In the genomic region with DNA sequence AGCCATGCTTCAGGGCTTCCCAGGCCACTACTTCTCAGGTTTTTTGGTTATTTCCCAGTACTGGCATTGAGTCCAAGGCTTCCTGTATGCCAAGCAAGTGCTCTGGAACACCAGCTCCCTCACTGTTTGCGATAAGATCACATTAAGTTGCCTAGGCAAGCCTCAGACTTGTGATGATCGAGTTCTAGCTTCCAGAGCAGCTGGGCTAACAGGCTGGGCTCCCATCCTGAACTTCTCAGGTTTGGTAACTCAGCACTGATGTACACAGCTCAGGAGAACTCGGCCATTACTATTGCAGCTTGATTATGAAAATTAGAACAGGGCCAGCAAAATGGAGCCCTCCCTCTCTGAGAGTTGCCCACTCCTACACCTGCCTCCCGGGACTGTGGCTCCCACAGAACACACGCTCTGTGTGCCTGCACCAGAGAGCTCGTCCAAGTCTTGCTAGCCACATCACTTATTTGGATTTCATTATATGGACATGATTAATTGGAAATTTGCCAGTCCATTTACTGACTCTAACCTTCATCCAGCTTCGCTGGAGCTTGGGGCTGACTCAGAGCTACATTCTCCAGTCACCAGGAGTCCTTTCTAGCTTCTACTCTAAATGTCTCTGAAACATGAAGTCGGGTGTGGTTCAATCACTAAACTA, we compare ENCODE assay signal across 15 mouse cellular contexts. TPM values are rescaled to one million over a fixed set of nuclear protein-coding genes. Genes with fewer than 3 reads are reported as not detected.
DNase-seq lines count a peak whose midpoint lies in the region; ATAC-seq and TF ChIP-seq lines count a peak whose summit lies in the region.
"Had no signal": no experiment of that assay in that cellular context is flagged by ENCODE, and none has a peak within 500 bp of the region (broad histone marks: within the 10 kb centered on the region; RNA-seq: fewer than 3 reads in every experiment).

No protein-coding gene starts in this region.

- peaks cover 21% of the 10 kb centered on the region for H3K4me1 ChIP-seq in forebrain, embryonic 13.5 days
- H3K4me1 ChIP-seq in forebrain, embryonic 15.5 days: peaks cover 29% of the 10 kb centered on the region
- H3K4me1 ChIP-seq in kidney, adult 2 months (ENCODE audit: control insufficient read depth, insufficient read depth, low read length): peaks cover 24% of the 10 kb centered on the region; the same call in 1 of the 2 replicates
- peaks cover 4% of the 10 kb centered on the region; the same call in 1 of the 2 replicates for H3K4me1 ChIP-seq in intestine, embryonic 16.5 days (ENCODE audit: control insufficient read depth, insufficient read depth, low read length)

- peak overlapping the region; percentile 35; the same call in 1 of the 2 replicates for H3K27ac ChIP-seq in forebrain, embryonic 13.5 days
- H3K27ac ChIP-seq in forebrain, embryonic 15.5 days (replicated peaks): no peak overlapping the region
- H3K27ac ChIP-seq in kidney, adult 2 months (ENCODE audit: insufficient read depth, low read depth, low read length): no peak overlapping the region
- H3K27ac ChIP-seq in intestine, embryonic 16.5 days (ENCODE audit: low read length): no peak overlapping the region

- no peaks in the 10 kb centered on the region for H3K27me3 ChIP-seq in forebrain, embryonic 13.5 days
- no peaks in the 10 kb centered on the region for H3K27me3 ChIP-seq in forebrain, embryonic 15.5 days
- H3K27me3 ChIP-seq in kidney, adult 2 months (replicated peaks; ENCODE audit: control insufficient read depth, insufficient read depth, low read length): no peaks in the 10 kb centered on the region
- no peaks in the 10 kb centered on the region for H3K27me3 ChIP-seq in intestine, embryonic 16.5 days (replicated peaks; ENCODE audit: control insufficient read depth, insufficient read depth, low read length)
- H3K27me3 ChIP-seq: heart, embryonic 12.5 days had no signal

- no peaks in the 10 kb centered on the region for H3K36me3 ChIP-seq in forebrain, embryonic 13.5 days (ENCODE audit: poor library complexity, severe bottlenecking)
- no peaks in the 10 kb centered on the region for H3K36me3 ChIP-seq in forebrain, embryonic 15.5 days
- H3K36me3 ChIP-seq in kidney, adult 2 months (ENCODE audit: control insufficient read depth, insufficient read depth, low read length): no peaks in the 10 kb centered on the region
- H3K36me3 ChIP-seq in intestine, embryonic 16.5 days (ENCODE audit: control insufficient read depth, insufficient read depth, low read length): no peaks in the 10 kb centered on the region
- H3K36me3 ChIP-seq: heart, embryonic 12.5 days had no signal

- H3K9ac ChIP-seq in forebrain, embryonic 13.5 days: no peak overlapping the region
- H3K9ac ChIP-seq in forebrain, embryonic 15.5 days (replicated peaks): no peak overlapping the region
- H3K9ac ChIP-seq in intestine, embryonic 16.5 days (ENCODE audit: low read depth, low read length): no peak overlapping the region
- H3K9ac ChIP-seq: heart, embryonic 12.5 days had no signal

- H3K9me3 ChIP-seq in forebrain, embryonic 13.5 days (replicated peaks): no peaks in the 10 kb centered on the region
- no peaks in the 10 kb centered on the region for H3K9me3 ChIP-seq in forebrain, embryonic 15.5 days
- no peaks in the 10 kb centered on the region for H3K9me3 ChIP-seq in intestine, embryonic 16.5 days (ENCODE audit: control insufficient read depth, low read length)
- H3K9me3 ChIP-seq: heart, embryonic 12.5 days had no signal

- 63% methylated on average over 8 of the region's 8 CpGs for WGBS in forebrain, embryonic 13.5 days
- 58% methylated on average over 8 of the region's 8 CpGs for WGBS in forebrain, embryonic 15.5 days
- 39% methylated on average over 8 of the region's 8 CpGs for WGBS in kidney, adult 2 months
- WGBS in intestine, embryonic 16.5 days: 66% methylated on average over 8 of the region's 8 CpGs

- peak; percentile 31 for DNase-seq in kidney, adult 2 months
- no peak for DNase-seq in kidney, postnatal 4 days
- DNase-seq in MN1 (ENCODE audit: low spot score): peak; percentile 65
- no peak for DNase-seq in urinary bladder, postnatal 10 days (ENCODE audit: low spot score)
- no peak for DNase-seq in spleen, postnatal 14 days (ENCODE audit: low spot score in 2 of 2)
- DNase-seq: layer of hippocampus, adult 9-11 months; liver; spleen, adult 18-20 months; thymus, adult 2 months had no signal

- TF ChIP-seq CTCF in kidney, adult 2 months (conservative IDR thresholded peaks at IDR 0.05; ENCODE audit: insufficient read depth, insufficient read length, low read depth, low read length): no peak

- H3K4me2 ChIP-seq in forebrain, embryonic 13.5 days: no peak overlapping the region
- H3K4me2 ChIP-seq in forebrain, embryonic 15.5 days (replicated peaks): no peak overlapping the region
- H3K4me2 ChIP-seq in intestine, embryonic 16.5 days (ENCODE audit: low read depth, low read length): no peak overlapping the region
- H3K4me2 ChIP-seq: heart, embryonic 12.5 days had no signal

- no peak for TF ChIP-seq POLR2A in kidney, adult 2 months (IDR thresholded peaks at IDR 0.05; ENCODE audit: low read depth, low read length)

- ATAC-seq in forebrain, embryonic 13.5 days: no peak
- ATAC-seq in forebrain, embryonic 15.5 days (replicated peaks): no peak
- ATAC-seq in intestine, embryonic 16.5 days: peak; percentile 58
- ATAC-seq: hindbrain, embryonic 16.5 days; lung, postnatal 0 days had no signal

- no peak overlapping the region for H3K4me3 ChIP-seq in forebrain, embryonic 13.5 days
- H3K4me3 ChIP-seq in forebrain, embryonic 15.5 days: no peak overlapping the region
- H3K4me3 ChIP-seq in kidney, adult 2 months (ENCODE audit: insufficient read depth, low read depth, low read length): no peak overlapping the region
- H3K4me3 ChIP-seq in intestine, embryonic 16.5 days (ENCODE audit: low read length): no peak overlapping the region
- H3K4me3 ChIP-seq: heart, embryonic 12.5 days had no signal

RNA-seq across cellular contexts. Expression of a gene that starts 14.5 kb away (rescaled TPM):
- 9.9 and 11.3 TPM in 2 replicates for polyA plus RNA-seq in forebrain, embryonic 13.5 days (2015; fragmentation: Nextera tagmentation; extraction: Ambion mirVana)
- 18.4 and 22.0 TPM in 2 replicates for polyA plus RNA-seq in forebrain, embryonic 15.5 days (2015; fragmentation: Nextera tagmentation; extraction: Ambion mirVana)
- 17.0 and 18.1 TPM in 2 replicates for polyA plus RNA-seq in kidney, adult 2 months (2012; rRNA removed)
- 5.0 and 5.5 TPM in 2 replicates for polyA plus RNA-seq in intestine, embryonic 16.5 days (2015; fragmentation: Nextera tagmentation; extraction: Ambion mirVana)

Comparison
In these comparisons a context has a peak if more than half of its experiments do, and no peak if none do; other contexts are left out.
1. DNase-seq: peak in kidney, adult 2 months (single experiment) and MN1 (single experiment); none in kidney, postnatal 4 days (0 of 2), urinary bladder, postnatal 10 days (single experiment) and spleen, postnatal 14 days (0 of 2).